Mouse (Mus musculus) erythroblast, embryonic 14.5 days (primary cell): ENCODE results near the gene 4933430I17Rik. TPM values are rescaled to one million over a fixed set of nuclear protein-coding genes. Genes with fewer than 3 reads are reported as not detected.

ENCODE experiments used
- H3K27me3 ChIP-seq: 2 replicates; pipeline ENCODE4 v1.6.1; 2012; ENCODE audit warnings: inconsistent platforms; ENCODE audit not compliant: control insufficient read depth
- H3K36me3 ChIP-seq: 2 replicates; pipeline ENCODE4 v1.6.1; 2012; ENCODE audit warnings: mild to moderate bottlenecking, inconsistent platforms; ENCODE audit not compliant: control insufficient read depth
- H3K4me1 ChIP-seq: 2 replicates; pipeline ENCODE4 v1.6.1; 2012; ENCODE audit warnings: inconsistent platforms; ENCODE audit not compliant: control insufficient read depth
- H3K4me3 ChIP-seq: replicated peaks from 2 replicates; pipeline ENCODE3; 2012; ENCODE audit warnings: moderate library complexity, mild to moderate bottlenecking, inconsistent platforms
- H3K9me3 ChIP-seq: 2 replicates; pipeline ENCODE4 v1.6.1; 2012; ENCODE audit warnings: low read length, inconsistent platforms, mixed read lengths; ENCODE audit not compliant: control insufficient read depth
- GATA1 ChIP-seq: IDR thresholded peaks from 2 replicates; pipeline ENCODE4 v1.6.1; 2012; ENCODE audit warnings: low read length, inconsistent platforms, mixed read lengths
- TAL1 ChIP-seq: IDR thresholded peaks from 3 replicates; pipeline ENCODE4 v1.6.1; 2012; ENCODE audit warnings: low read length, inconsistent platforms, mixed read lengths
- polyA plus RNA-seq: library from polyadenylated mRNA; stranded (reverse); fragments of >175 nt; gene quantifications from 2 replicates; pipeline ENCODE4 v1.2.3, GENCODE M21; 2012

The 4933430I17Rik gene
- polyA plus RNA-seq, 1 experiment: not detected

- Histone ChIP-seq H3K4me3 (peak overlapping the region; percentile 65), H3K27me3 (no peaks in the 10 kb centered on the region), H3K4me1 (peaks cover 75% of the 10 kb centered on the region), H3K36me3 (peaks cover 64% of the 10 kb centered on the region), H3K9me3 (no peaks in the 10 kb centered on the region)
- no peak for TF ChIP-seq TAL1
- TF ChIP-seq GATA1: no peak
Observed at GRCm38 (mm10) chr4:62520892-62521400, 4.2 kb upstream of the 4933430I17Rik start.

GRCm38 (mm10) chr4:62525489-62525811, 281 bp downstream of the 4933430I17Rik start:
- H3K27me3 ChIP-seq: no peaks in the 10 kb centered on the region
- peak overlapping the region; percentile 81 for H3K4me3 ChIP-seq
- TF ChIP-seq TAL1: no peak
- no peak for TF ChIP-seq GATA1
- H3K4me1 ChIP-seq: peaks cover 54% of the 10 kb centered on the region
- no peaks in the 10 kb centered on the region for H3K9me3 ChIP-seq
- H3K36me3 ChIP-seq: peaks cover 34% of the 10 kb centered on the region

- Histone ChIP-seq H3K4me3 (no peak overlapping the region), H3K36me3 (peaks cover 32% of the 10 kb centered on the region), H3K9me3 (no peaks in the 10 kb centered on the region), H3K27me3 (peaks cover 3% of the 10 kb centered on the region; the same call in 1 of the 2 replicates), H3K4me1 (peaks cover 50% of the 10 kb centered on the region)
- TF ChIP-seq TAL1 (no peak), GATA1 (no peak)
Observed at GRCm38 (mm10) chr4:62526256-62526655, 1.1 kb downstream of the 4933430I17Rik start.

- no peak for TF ChIP-seq TAL1
- TF ChIP-seq GATA1: no peak
- Histone ChIP-seq H3K9me3 (no peaks in the 10 kb centered on the region), H3K4me3 (no peak overlapping the region), H3K36me3 (peaks cover 19% of the 10 kb centered on the region), H3K4me1 (peaks cover 37% of the 10 kb centered on the region), H3K27me3 (peaks cover 3% of the 10 kb centered on the region)
Observed at GRCm38 (mm10) chr4:62527655-62528054, 2.5 kb downstream of the 4933430I17Rik start.

GRCm38 (mm10) chr4:62533729-62534128, 8.6 kb downstream of the 4933430I17Rik start:
- H3K27me3 ChIP-seq: peaks cover 3% of the 10 kb centered on the region
- no peaks in the 10 kb centered on the region for H3K9me3 ChIP-seq
- no peak for TF ChIP-seq GATA1
- TF ChIP-seq TAL1: no peak
- no peaks in the 10 kb centered on the region for H3K36me3 ChIP-seq
- peaks cover 7% of the 10 kb centered on the region for H3K4me1 ChIP-seq
- H3K4me3 ChIP-seq: no peak overlapping the region

- no peaks in the 10 kb centered on the region; the same call in none of the 2 replicates for H3K4me1 ChIP-seq
- no peaks in the 10 kb centered on the region for H3K36me3 ChIP-seq
- H3K4me3 ChIP-seq: no peak overlapping the region
- no peak for TF ChIP-seq GATA1
- no peaks in the 10 kb centered on the region for H3K9me3 ChIP-seq
- no peaks in the 10 kb centered on the region for H3K27me3 ChIP-seq
Observed at GRCm38 (mm10) chr4:62541802-62542201, 16.6 kb downstream of the 4933430I17Rik start.

- Histone ChIP-seq H3K36me3 (no peaks in the 10 kb centered on the region), H3K4me3 (no peak overlapping the region), H3K9me3 (no peaks in the 10 kb centered on the region), H3K27me3 (no peaks in the 10 kb centered on the region), H3K4me1 (no peaks in the 10 kb centered on the region; the same call in 1 of the 2 replicates)
- TF ChIP-seq TAL1: no peak
- TF ChIP-seq GATA1: no peak
Observed at GRCm38 (mm10) chr4:62543782-62544181, 18.6 kb downstream of the 4933430I17Rik start.

- TF ChIP-seq TAL1: no peak
- no peak for TF ChIP-seq GATA1
- H3K4me3 ChIP-seq: no peak overlapping the region
- no peaks in the 10 kb centered on the region; the same call in 1 of the 2 replicates for H3K4me1 ChIP-seq
- no peaks in the 10 kb centered on the region for H3K36me3 ChIP-seq
- no peaks in the 10 kb centered on the region; the same call in none of the 2 replicates for H3K9me3 ChIP-seq
- no peaks in the 10 kb centered on the region; the same call in 1 of the 2 replicates for H3K27me3 ChIP-seq
Observed at GRCm38 (mm10) chr4:62544801-62545200, 19.6 kb downstream of the 4933430I17Rik start.

- Histone ChIP-seq H3K27me3 (peaks cover 10% of the 10 kb centered on the region), H3K4me1 (no peaks in the 10 kb centered on the region), H3K9me3 (no peaks in the 10 kb centered on the region; the same call in none of the 2 replicates), H3K36me3 (no peaks in the 10 kb centered on the region), H3K4me3 (no peak overlapping the region)
- TF ChIP-seq GATA1: no peak
- no peak for TF ChIP-seq TAL1
Observed at GRCm38 (mm10) chr4:62551966-62552365, 26.8 kb downstream of the 4933430I17Rik start.

- H3K4me1 ChIP-seq: no peaks in the 10 kb centered on the region
- peaks cover 4% of the 10 kb centered on the region; the same call in 1 of the 2 replicates for H3K27me3 ChIP-seq
- H3K4me3 ChIP-seq: no peak overlapping the region
- H3K9me3 ChIP-seq: no peaks in the 10 kb centered on the region
- TF ChIP-seq GATA1: no peak
- TF ChIP-seq TAL1: no peak
- no peaks in the 10 kb centered on the region for H3K36me3 ChIP-seq
Observed at GRCm38 (mm10) chr4:62557436-62557835, 32.3 kb downstream of the 4933430I17Rik start.
